Mouse (Mus musculus) spleen, adult 2 months (tissue): ENCODE results near the gene Mrtfb.

Source experiments
- CTCF ChIP-seq: fragments of 200-500 bp; IDR thresholded peaks from 2 replicates; pipeline ENCODE4 v1.5.1; 2011; ENCODE audit warnings: mild to moderate bottlenecking, inconsistent platforms; ENCODE audit not compliant: insufficient read depth, insufficient read length, insufficient replicate concordance; ENCODE audit errors: extremely low read depth
- POLR2A ChIP-seq: fragments of 200-500 bp; IDR thresholded peaks from 2 replicates; pipeline ENCODE4 v1.6.1; 2011; ENCODE audit warnings: low read depth, low read length, inconsistent platforms

GRCm38 (mm10) chr16:13357806-13358679 lies 101.8 kb downstream of the Mrtfb start:
- TF ChIP-seq CTCF: no peak
- no peak for TF ChIP-seq POLR2A
